Mouse (Mus musculus) hindlimb bud, embryonic 11.5 days (tissue): Measurements from ENCODE around the gene Sema3g.

Source experiments
- DNase-seq: peaks from one replicate; pipeline ENCODE4 v3.0.0-alpha.2; 2012; ENCODE audit warnings: low read depth, low spot score; ENCODE audit errors: extremely low spot score

The Sema3g gene

DNA sequence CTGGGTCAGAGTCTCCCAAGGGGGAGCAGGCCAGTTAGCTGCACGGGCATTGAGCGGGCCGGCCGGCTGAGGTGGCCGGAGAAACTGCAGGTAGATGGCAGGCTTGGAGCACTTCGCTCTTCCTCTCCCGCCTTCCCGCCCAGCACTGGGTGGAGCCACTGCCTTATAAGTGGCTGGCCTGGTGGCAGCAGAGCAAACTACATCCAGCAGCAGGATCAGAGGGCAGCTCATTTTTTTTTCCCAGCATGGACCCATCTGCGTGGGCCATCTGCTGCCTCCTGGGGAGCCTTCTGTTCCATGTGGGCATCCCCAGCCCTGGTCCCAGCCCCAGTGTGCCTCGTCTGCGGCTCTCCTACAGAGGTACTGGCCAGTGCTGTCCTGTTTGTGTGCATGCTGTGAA, at the start of gene Sema3g:
Gene Sema3g, plus strand, starts transcription at position 195 of the 400 bp plus-strand sequence.
- no peak for DNase-seq

DNA sequence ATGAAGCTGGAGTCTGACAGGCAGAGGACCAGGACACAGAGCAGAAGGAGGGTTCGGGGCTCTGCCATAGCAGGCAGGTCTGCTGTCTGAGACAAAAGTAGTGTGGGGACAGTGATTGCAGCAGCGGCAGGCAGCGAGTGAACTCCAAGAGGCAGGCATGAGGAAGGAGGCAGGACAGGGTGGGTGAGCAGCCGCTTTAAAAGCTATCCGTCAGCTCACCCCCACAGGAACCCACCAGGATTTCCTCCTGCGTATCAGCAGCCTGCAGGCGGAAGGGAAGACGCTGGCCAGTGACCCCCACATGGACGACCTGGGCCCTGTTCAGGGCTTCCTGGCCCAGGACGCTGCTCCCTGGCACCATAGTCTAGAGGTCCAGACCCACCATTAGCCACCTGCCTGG, 49.2 kb upstream of the Sema3g start, which contains the start of gene Stab1:
Gene Stab1, minus strand, starts transcription at position 217 of the 400 bp plus-strand sequence.
- no peak for DNase-seq

DNA sequence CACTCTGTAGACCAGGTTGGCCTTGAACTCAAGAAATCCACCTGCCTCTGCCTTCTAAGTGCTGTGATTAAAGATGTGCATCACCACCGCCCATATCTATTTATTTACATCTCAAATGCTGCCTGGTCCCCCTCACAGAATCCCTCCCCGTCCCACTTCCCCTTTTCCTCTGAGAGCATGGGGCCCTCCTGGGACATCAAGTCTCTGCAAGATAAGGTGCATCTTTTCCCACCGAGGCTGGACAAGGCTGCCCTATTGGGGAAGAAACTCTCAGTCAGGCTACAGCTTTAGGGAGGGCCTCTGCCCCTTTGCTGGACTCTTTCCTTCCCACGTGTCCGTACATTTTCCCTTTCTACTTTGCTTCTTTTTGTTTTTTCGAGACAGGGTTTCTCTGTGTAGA, 48.2 kb upstream of the Sema3g start:
- no peak for DNase-seq

DNA sequence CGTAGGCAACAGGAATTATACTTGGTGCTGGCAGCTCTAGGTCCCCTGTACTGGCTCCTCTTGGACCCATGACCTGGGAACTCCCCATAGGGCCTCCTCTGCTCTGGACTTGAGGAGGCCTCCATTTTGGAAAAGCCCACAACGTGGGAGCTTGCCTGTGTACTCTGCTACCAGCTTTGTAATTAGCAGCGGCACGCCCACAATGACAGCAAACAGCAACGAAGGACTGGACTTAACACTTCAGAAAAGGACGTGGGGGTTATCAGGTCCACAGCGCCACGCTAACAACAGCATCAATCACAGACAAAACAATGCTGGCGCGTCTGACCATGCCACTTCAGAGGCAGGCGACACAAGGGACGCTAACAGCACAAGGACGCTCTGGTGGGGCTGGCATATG, 46.7 kb upstream of the Sema3g start:
- DNase-seq: no peak

DNA sequence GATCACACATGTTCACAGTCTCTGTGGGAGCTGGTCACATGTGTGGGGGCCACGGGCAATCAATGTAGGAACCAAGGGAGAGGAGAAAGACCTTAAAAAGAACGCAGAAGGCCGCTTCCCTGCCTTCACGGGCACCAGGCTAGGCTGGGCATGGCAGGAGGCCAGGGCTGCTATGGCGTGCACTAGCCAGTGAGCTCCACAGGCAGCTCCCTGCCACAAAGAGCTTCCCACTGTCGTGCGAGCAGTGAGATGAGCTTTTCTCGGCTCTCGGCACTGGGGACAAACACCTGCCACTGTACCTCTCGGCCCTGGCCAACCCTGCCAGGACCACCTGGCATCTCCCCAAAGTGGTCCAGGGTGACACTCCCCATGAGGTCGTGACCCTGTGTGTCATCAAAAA, 46.3 kb upstream of the Sema3g start:
- no peak for DNase-seq

DNA sequence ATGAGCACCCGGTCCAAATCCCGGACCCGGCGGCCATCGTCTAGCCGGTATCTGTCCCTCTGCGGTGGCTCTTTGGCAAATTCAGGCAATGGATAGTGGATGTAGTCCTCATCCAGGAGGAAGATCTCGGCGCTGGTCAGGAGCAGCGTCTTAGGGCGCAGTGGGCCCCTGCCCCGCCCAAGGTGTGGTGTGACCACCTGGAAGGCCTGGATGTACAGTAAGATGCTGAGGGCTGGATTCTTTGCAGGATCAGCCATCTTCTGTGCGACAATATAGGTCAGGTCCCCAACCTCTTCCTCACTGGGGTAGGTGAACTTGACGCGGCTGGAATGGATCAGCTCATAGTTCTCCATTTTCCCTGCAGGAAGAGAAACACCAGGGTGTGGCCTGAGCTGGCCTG, 45.8 kb upstream of the Sema3g start:
- DNase-seq: no peak

DNA sequence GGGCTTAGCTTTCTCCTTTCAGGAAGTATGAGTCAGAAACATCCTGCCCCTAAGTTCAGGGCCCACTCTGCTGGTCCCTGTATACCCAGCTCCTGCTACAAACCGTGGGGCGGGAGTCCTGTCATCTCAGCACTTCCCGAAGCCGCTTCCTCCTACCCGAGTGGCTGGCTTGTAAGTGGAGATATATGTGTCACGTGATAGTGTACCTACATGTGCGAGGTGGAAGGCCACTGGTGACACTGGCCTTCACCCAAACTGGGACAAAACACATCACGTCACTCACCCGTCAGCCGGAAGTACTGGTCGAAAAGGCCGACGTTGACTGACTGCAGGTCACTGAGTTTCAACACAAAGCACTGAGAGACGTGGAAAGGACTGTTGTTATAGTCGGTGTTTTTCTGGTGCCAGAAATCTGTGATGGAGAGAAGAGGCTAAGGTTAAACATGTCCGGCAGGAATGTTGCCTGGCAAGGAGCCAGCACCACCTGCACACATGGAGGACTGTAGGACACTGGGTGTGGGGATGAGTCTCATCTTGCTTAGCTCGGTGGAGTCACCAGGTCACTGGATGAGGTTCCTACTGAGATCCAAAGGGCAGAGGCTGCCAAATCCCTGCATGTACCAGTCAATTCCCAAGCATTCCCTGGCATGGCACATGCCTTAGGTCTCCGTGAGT, 44.7 kb upstream of the Sema3g start:
- no peak for DNase-seq

DNA sequence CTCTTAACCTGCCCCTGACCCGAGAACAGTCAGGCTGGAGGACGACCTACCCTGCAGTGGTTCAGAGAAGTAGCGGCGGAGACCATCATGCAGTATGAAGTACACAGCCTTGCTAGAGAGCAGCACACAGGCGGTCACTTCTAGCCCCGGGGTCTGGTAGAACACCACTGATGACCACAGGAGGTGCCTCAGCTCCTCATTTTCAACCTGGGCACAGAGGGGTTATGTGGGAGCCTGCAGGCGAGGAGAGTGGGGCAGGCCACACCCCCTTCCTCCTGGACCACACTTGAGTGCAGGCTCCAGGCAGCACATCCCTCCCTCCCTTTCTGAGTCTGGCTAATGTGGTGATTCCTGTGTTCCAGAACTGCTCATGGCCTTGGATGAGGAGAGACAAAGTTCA, 44.1 kb upstream of the Sema3g start:
- DNase-seq: no peak

DNA sequence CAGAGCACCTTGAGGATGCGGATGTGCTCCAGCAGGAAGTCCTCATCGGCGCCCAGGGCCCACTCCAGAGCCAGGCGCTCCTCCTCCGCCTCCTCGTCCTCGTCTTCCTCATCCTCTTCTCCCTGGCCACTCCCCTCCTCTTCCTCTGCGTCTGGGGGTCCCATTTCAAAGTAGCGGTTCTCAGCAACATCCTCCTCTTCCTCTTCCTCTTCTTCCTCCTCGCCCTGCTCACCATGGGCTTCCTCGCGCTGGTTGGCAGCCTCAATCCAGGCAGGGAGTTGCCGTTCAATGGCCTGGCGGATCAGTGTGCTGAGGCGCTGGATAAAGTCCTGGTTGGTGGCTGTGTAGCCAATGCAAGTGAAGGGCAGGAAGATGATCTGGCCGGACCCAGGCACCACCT, 40.4 kb upstream of the Sema3g start:
- DNase-seq: no peak

DNA sequence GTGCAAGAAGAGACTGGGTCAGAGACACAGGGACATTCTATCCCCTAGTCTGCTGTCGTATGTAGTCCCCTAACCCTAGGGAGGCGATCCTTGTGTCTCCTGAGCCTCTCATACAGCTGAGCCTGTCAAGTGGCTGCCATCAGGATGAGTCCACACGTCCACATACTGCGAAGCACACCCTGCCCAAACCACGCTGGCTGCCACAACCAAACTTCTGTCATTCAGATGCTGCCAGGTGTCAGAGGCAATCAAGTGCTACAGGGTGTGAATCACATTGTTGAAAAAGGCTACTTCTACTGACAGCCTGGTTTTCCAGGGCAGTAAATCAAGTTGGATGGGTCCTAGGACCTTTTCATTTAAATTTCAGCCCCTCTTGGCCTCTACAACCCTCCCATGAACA, 39.9 kb upstream of the Sema3g start:
- DNase-seq: no peak

DNA sequence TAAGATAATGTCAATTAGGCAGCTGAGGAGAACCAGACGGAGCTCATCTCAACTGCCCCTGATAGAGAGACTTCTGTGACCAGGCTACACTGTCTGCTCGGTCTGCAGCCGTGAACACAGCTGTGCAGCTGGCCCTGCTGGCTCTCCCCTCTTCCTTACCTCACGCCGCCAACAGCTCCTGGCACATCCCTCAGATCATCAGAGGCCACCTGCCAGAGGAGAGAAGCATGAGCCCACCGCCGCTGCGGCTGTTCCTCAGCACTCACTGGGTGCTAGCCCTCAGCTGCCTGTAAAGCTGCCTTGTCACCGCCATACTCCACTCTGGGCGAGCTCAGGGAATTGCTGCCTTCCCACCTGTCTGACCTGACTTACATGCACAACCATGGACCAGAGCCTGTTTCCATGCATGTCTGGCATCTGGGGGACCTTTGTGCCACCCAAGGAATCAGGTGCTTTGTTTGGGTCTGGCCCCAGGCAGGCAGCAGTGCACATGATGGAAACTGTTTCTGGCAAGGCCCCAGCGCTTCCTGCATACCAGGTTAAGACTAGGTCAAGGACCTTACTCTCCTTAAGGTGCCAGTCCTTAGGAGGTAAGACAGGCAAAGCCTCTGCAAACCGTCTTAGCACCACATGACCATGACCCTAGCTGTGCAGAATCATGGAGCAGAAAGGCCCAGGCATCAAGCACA, 37.8 kb upstream of the Sema3g start:
- DNase-seq: no peak

DNA sequence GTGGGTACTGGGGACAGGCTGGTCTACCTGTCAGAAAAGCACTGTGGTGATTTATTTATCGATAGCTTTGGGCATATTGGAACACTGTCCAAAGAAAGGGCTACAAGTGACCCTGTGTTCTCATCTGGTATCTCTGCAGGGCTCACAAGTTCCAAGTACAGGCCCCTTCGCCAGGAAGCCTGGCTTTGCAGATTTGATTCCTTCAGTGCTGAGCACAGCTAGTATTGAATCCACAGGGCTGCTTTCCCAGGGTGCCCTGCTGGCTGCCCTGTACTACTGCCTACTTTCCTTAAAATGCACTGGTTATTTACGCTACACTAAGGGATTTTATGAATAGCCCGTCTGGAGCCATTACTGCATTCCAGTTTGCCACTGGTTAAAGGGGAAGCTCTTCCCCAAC, 36.1 kb upstream of the Sema3g start:
- DNase-seq: no peak

DNA sequence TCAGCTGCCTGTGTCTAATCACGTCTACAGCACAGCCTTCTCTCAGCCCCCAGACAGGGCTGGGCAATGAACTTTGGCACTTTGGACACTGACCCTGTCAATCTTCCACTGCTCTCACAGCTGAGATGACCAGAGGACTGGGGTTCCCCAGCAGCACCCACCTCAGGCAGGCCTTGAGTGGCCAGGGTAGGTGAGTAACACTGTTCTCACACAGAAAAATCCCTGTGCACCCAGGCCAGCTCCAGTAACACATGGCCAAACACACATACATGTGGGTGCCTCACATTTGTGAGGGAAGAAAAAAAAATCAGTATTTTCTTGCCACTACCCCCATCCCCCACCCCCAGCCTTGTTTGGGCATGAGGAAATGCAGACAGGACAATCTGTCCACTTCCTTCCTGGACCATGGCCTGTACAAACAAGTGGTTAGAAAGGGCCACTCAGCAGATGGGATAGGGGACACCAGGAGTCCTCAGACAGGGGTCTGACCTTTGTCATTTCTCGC, 34.8 kb upstream of the Sema3g start:
- DNase-seq: no peak

DNA sequence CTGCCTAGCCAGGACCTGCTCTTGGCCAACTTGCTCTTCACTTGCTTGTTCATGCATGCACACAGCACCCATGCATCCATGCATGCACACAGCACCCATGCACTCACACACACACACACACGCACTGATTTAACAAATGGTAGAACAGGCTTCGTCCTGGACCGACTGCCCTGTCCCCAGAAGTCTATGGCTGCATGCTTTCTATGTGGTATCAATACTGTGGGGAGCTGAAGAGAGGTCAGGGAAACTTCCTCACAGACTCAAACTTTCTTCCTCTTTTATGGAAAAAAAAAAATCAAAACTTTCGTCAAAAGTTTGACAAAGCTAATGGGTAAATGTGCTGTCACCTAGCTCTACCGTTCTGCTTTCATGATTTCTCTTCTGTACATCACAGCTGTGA, 34.1 kb upstream of the Sema3g start:
- DNase-seq: no peak

DNA sequence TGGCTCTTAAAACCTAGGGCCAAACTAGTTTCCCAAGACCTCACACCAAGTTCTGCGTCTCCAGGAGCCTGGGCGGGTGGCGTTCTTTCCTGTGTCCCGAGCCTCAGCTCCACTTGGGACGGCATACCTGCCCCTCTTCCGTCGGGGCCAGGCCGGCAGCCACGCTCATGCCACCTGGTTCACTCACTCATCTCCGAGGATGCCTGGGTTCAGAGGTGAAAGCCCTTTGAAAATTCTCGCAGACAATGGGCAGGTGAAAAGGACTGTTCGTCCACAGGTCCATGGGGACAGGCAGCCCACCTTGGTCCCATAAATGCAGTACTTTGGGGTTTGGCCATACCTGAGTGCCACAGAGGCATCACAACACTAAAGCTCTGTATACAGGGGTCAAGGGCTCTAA, 33.5 kb upstream of the Sema3g start:
- DNase-seq: no peak

DNA sequence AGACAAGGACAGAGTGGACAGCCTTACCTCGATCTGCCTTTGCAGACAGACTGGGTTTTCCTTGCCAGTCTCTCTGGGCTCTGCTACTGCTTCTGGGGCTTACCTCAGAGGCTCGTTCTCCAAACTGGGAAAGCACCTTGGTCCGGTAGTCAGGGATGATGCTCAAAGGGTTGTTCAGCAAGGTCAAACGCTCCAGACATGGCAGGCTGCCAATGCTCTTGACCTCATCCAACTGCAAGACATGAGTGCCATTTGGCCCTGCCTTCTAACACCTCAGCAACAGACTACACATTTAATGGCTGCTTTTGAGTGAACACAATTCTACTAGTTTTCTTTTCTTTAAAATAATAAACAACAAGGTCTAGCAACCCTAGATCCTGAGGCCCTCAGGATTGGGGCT, 31.0 kb upstream of the Sema3g start:
- no peak for DNase-seq

DNA sequence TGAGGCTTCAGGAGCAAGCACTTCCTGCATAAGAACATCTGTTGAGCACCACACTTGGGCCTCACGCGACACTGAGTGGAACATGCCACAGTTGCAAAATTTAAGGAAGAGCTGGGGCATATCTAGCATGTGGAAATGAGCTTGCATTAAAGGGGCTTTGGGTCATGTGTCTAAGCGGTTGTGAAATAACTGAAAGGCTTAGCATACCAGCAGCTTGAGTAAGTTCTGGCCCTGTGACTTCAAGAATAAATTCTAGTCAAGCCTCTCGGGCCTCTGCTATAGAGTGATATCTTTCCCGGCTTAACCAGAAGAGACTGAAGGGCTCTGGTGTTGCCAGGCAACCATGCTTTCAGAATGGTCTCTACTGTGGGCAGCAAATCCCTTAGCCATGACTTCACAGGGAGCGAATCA, 28.9 kb upstream of the Sema3g start:
- no peak for DNase-seq

DNA sequence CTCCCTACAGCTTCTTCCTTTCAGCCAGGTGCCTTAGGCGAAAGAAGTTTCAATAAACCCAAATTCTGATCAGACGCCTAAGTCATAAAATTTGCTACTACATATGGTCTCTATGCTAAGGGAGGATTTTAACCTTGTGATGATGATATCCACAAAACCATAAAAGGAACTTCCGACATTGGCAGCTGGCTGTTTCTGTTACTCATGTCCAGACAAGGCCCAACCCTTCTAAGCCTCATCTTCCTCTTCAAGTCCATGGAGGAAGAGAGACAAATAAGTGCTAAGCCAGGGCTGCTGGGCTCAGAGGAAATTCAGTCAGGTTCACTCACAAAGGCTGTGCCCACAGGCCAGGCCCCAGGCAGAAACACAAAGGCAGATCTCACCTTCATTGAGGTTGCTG, 28.3 kb upstream of the Sema3g start:
- DNase-seq: no peak

DNA sequence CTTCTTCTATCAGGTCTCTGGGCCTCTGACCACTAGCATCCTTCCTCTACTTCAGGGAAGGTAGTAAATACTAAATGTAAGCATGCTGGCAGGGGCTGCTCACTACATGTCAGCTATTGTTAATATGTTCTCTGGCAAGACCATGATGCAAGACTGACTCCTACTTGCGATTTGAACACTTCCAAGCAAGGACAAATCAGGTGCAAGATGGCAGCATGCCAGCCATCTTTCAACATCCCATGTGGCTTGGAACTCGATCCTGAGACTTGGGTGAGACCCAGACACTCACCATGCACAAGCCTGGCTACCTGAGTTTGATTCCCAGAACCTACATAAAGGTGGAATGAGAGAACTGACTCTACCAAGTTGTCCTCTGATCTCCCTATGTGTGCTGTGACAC, 25.7 kb upstream of the Sema3g start:
- DNase-seq: no peak

DNA sequence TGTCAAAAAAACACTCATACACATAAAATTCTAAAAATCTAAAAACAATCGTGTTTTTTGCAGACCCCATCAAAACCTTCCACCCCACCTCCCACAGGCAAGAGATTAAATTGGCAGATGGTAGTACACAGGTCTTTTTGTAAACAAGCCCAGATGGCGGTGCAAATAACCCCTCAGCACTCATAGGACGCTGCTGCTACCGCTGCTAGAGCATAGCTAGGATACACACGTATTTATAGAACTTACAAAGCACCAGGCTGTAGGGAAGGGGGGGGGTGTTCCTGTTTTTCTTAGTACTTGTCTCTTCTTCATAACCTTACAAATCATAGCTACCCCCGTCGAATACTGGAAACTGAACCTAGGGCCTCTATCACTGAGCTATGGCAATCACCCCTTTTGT, 23.9 kb upstream of the Sema3g start:
- no peak for DNase-seq

DNA sequence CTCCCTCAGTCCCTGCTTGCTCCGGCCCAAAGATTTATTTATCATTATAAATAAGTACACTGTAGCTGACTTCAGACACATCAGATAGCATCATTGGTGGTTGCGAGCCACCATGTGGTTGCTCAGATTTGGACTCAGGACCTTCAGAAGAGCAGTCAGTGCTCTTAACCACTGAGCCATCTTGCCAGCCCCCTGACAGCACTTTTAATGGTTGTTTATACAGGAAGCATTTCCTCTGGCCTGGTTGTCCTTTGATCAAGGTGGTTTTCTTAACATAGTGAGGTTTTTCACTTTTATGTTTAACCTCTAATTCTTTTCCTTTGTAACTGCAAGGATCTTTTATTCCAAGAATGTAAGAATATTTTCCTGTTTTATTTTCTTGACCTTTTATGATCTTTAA, 23.2 kb upstream of the Sema3g start:
- DNase-seq: no peak

DNA sequence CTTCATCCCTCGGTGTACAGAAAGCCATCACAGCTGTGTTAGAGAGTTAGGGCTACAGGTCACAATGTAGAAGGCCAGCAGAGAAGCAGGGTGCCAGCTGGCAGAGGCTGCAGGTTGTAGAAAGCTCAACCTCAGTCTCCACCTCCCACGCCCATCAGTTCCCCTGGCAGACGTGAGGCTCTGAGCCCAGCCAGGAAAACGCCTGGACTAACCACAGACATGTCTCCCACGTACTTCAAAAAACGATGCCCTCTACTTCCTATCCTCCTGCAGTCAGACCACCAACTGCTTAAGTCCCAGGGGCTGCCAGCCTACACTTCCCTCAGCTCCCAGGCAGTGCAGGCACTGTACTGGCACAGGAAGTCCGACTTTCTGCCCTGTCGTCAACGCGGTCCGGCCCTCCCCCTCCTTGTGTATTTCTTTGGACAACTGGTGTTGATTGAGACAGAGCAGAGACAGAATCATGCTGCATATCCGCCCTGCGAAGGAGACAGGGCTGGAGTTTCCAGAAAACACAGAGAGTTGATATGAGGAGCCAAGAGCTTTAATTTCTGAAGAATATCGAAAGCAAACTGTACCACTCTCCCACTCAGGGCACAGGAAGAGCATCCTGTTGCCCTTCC, 22.7 kb upstream of the Sema3g start:
- DNase-seq: no peak
